Mouse (Mus musculus): ENCODE results near the gene Hist1h2an. TPM values are rescaled to one million over a fixed set of nuclear protein-coding genes. Genes with fewer than 3 reads are reported as not detected.
"Not testable (repeated sequence)": the region's sequence is repeated elsewhere in the genome, so short reads cannot be mapped to it uniquely, and the experiment has no call there.

Hist1h2an gene
- polyA plus RNA-seq, 1 experiment from 2014 or later: not detected

DNA sequence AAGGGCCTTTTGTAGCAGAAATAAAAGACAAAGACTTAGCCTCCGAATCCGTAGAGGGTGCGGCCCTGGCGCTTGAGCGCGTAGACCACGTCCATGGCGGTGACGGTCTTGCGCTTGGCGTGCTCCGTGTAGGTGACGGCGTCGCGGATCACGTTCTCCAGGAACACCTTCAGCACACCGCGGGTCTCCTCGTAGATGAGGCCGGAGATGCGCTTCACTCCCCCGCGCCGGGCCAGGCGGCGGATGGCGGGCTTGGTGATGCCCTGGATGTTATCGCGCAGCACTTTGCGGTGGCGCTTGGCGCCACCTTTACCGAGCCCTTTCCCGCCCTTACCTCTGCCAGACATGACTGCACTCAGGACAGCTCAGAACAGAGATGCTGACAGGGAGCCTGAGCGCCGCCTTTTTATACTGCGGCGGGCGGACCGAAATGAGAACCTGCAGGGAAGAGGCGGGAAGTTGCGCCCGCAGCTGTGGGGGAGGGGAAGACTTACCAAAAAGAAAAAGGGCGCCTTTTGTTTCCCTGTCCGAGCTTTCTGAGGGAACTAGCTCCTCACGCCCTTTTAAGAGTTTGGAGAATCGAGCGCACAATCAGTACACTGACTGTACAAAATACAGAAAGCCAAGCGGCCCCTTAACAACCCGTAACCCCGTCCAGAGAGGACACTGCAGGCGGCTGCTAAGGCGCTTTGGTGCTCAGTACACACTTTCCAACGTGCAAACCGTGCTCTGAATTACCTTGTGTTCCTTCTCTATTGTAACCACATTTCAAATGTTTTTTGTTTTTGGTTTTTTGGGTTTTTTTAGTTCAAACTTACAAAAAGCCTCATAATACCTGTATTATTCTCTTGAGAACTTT lies 36.6 kb downstream of the Hist1h2an start, which contains the start of gene Hist1h4k:
TSS of gene Hist1h4k (minus strand) at position 347 of the 859 bp plus-strand sequence.
- peak; percentile 86 for ATAC-seq (ENCODE audit: low read depth)
- not testable (repeated sequence) for H3K36me3 ChIP-seq, H3K9me3 ChIP-seq, H3K27me3 ChIP-seq
- Histone ChIP-seq H3K9ac (peak within 1 kb of the TSS; percentile 76), H3K4me2 (peak within 1 kb of the TSS; percentile 89), H3K4me3 (peak within 1 kb of the TSS; percentile 57), H3K4me1 (replicated peaks) (peaks cover 41% of the 10 kb centered on the region), H3K27ac (replicated peaks) (peak within 1 kb of the TSS; percentile 90)
- under 1% methylated on average over 48 of the region's 56 CpGs for WGBS

DNA sequence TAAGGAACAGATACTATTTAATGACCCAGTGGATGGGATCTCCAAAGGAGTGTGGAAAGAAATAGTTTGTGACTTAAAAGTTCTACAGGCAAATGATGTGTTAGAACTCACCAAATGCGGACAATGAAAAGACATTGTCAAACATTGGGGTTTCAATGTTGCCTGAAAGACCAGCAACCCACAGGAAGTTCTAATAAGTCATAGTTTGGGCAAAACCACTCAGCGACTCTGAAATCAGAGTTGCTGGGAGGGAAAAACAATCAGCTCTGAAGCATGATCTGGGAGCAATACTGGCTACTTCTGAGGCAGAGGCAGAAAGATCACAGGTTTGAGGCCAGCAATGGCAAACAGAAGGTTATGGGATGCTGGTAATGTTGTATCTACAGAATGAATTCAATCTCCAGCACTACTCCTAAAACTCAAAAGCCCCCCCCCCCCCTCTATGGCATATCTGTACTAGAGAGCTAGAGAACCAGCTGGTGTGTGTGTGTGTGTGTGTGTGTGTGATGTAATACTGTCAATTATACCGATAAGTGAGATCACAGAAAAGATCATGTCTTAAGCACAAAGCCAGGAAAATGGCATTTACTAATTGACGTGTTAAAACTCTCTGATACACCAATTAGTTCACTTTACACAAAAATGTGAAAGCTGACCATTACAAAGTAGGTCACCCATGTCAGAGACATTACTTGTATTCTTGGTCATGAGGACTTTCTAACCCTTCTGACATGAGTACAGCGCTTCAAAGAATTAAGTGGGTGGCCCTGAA lies 37.4 kb downstream of the Hist1h2an start:
- Histone ChIP-seq H3K27ac (replicated peaks) (peak overlapping the region; percentile 90), H3K4me2 (peak overlapping the region; percentile 89), H3K4me3 (peak overlapping the region; percentile 57), H3K4me1 (replicated peaks) (peaks cover 37% of the 10 kb centered on the region), H3K36me3 (no peaks in the 10 kb centered on the region), H3K9ac (peak overlapping the region; percentile 76), H3K27me3 (no peaks in the 10 kb centered on the region), H3K9me3 (no peaks in the 10 kb centered on the region)
- WGBS: 6% methylated on average over 5 of the region's 5 CpGs
- no peak for ATAC-seq (ENCODE audit: low read depth)

DNA sequence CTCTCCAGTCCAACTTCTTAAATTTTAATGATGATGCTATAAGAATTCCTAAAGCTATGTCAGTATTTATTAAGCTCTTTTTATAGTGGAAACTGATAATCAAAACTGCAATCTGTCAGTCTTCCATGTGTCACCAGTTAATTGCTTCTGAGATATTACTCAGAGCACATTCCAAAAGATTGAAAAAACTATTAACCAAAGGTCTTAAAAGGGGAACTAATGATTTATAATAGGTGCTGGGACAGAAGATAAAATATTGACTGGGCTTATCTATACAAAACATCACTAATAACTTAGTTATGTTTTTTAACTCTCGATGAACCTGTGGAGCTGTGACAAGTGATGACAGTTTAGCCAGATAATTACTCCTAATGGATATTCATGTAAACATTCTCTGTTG lies 42.0 kb downstream of the Hist1h2an start:
- Histone ChIP-seq H3K9me3 (no peaks in the 10 kb centered on the region), H3K4me2 (no peak overlapping the region), H3K27ac (replicated peaks) (no peak overlapping the region), H3K9ac (no peak overlapping the region), H3K27me3 (no peaks in the 10 kb centered on the region), H3K36me3 (no peaks in the 10 kb centered on the region), H3K4me3 (no peak overlapping the region), H3K4me1 (replicated peaks) (peaks cover 23% of the 10 kb centered on the region)
- no peak for ATAC-seq (ENCODE audit: low read depth)
- WGBS: 86% methylated on average over 1 of the region's 1 CpGs

Small RNA genes within 50 kb of the gene (microRNA-seq; reads per million reads assigned to microRNA genes)
- not detected for gene Gm19658
- not detected for gene Gm44346
- not detected for gene Gm44454
- not detected for gene Gm44466

Other genes with a start within 250 kb of the Hist1h2an start
- 0.13 and 0.32 TPM in 2 replicates for gene Olfr1366, start 244.4 kb downstream of the Hist1h2an start, polyA plus RNA-seq (2015; fragmentation: Nextera tagmentation; extraction: Ambion mirVana)
- gene Olfr1535, start 227.3 kb downstream of the Hist1h2an start, polyA plus RNA-seq (2015; fragmentation: Nextera tagmentation; extraction: Ambion mirVana): not detected in 2 replicates
- gene Olfr1364, start 205.5 kb downstream of the Hist1h2an start, polyA plus RNA-seq (2015; fragmentation: Nextera tagmentation; extraction: Ambion mirVana): not detected in 2 replicates
- gene Olfr1362, start 173.2 kb downstream of the Hist1h2an start, polyA plus RNA-seq (2015; fragmentation: Nextera tagmentation; extraction: Ambion mirVana): not detected in 2 replicates
- 0.07 TPM in 1 of 2 replicates, not detected in the other for gene Olfr11, start 144.7 kb downstream of the Hist1h2an start, polyA plus RNA-seq (2015; fragmentation: Nextera tagmentation; extraction: Ambion mirVana)
- not detected in 2 replicates for gene Olfr1361, start 123.8 kb downstream of the Hist1h2an start, polyA plus RNA-seq (2015; fragmentation: Nextera tagmentation; extraction: Ambion mirVana)
- gene Olfr1360, start 109.8 kb downstream of the Hist1h2an start, polyA plus RNA-seq (2015; fragmentation: Nextera tagmentation; extraction: Ambion mirVana): not detected in 2 replicates
- gene Olfr1359, start 89.1 kb downstream of the Hist1h2an start, polyA plus RNA-seq (2015; fragmentation: Nextera tagmentation; extraction: Ambion mirVana): not detected in 2 replicates
- 1.4 and 1.5 TPM in 2 replicates for gene Hist1h2bl, start 71.1 kb downstream of the Hist1h2an start, polyA plus RNA-seq (2015; fragmentation: Nextera tagmentation; extraction: Ambion mirVana)
- 5.9 TPM in 1 of 2 replicates, not detected in the other for gene Hist1h2ai, start 70.8 kb downstream of the Hist1h2an start, polyA plus RNA-seq (2015; fragmentation: Nextera tagmentation; extraction: Ambion mirVana)
- 2.7 and 3.3 TPM in 2 replicates for gene Hist1h3h, start 69.6 kb downstream of the Hist1h2an start, polyA plus RNA-seq (2015; fragmentation: Nextera tagmentation; extraction: Ambion mirVana)
- gene Hist1h2bm, start 65.2 kb downstream of the Hist1h2an start, polyA plus RNA-seq (2015; fragmentation: Nextera tagmentation; extraction: Ambion mirVana): 1.2 and 1.4 TPM in 2 replicates
- gene Hist1h4j, start 52.2 kb downstream of the Hist1h2an start, polyA plus RNA-seq (2015; fragmentation: Nextera tagmentation; extraction: Ambion mirVana): 1.0 and 1.7 TPM in 2 replicates
- 0.84 and 3.9 TPM in 2 replicates for gene Hist1h4k, start 36.7 kb downstream of the Hist1h2an start, polyA plus RNA-seq (2015; fragmentation: Nextera tagmentation; extraction: Ambion mirVana)
- gene Hist1h2ak, start 33.4 kb downstream of the Hist1h2an start, polyA plus RNA-seq (2015; fragmentation: Nextera tagmentation; extraction: Ambion mirVana): 6.0 and 7.6 TPM in 2 replicates
- gene Hist1h2bn, start 33.1 kb downstream of the Hist1h2an start, polyA plus RNA-seq (2015; fragmentation: Nextera tagmentation; extraction: Ambion mirVana): 0.73 and 1.1 TPM in 2 replicates
- 3.2 and 5.8 TPM in 2 replicates for gene Hist1h1b, start 6.6 kb downstream of the Hist1h2an start, polyA plus RNA-seq (2015; fragmentation: Nextera tagmentation; extraction: Ambion mirVana)
- gene Hist1h3i, start 3.8 kb downstream of the Hist1h2an start, polyA plus RNA-seq (2015; fragmentation: Nextera tagmentation; extraction: Ambion mirVana): 32.1 and 33.9 TPM in 2 replicates
- 0.52 and 1.4 TPM in 2 replicates for gene Hist1h2bp, start 243 bp upstream of the Hist1h2an start, polyA plus RNA-seq (2015; fragmentation: Nextera tagmentation; extraction: Ambion mirVana)
- gene Hist1h2bq, start 23.0 kb upstream of the Hist1h2an start, polyA plus RNA-seq (2015; fragmentation: Nextera tagmentation; extraction: Ambion mirVana): 4.3 and 4.4 TPM in 2 replicates
- not detected in 2 replicates for gene Hist1h2ao, start 23.2 kb upstream of the Hist1h2an start, polyA plus RNA-seq (2015; fragmentation: Nextera tagmentation; extraction: Ambion mirVana)
- gene Hist1h4m, start 24.5 kb upstream of the Hist1h2an start, polyA plus RNA-seq (2015; fragmentation: Nextera tagmentation; extraction: Ambion mirVana): not detected in 2 replicates
- 7.0 and 7.5 TPM in 2 replicates for gene Hist1h4n, start 45.0 kb upstream of the Hist1h2an start, polyA plus RNA-seq (2015; fragmentation: Nextera tagmentation; extraction: Ambion mirVana)
- gene Hist1h2ap, start 46.3 kb upstream of the Hist1h2an start, polyA plus RNA-seq (2015; fragmentation: Nextera tagmentation; extraction: Ambion mirVana): 641 and 649 TPM in 2 replicates
- gene Hist1h2br, start 46.5 kb upstream of the Hist1h2an start, polyA plus RNA-seq (2015; fragmentation: Nextera tagmentation; extraction: Ambion mirVana): 3.9 and 5.2 TPM in 2 replicates
- 16.0 and 16.3 TPM in 2 replicates for gene Zfp184, start 157.9 kb upstream of the Hist1h2an start, polyA plus RNA-seq (2015; fragmentation: Nextera tagmentation; extraction: Ambion mirVana)
- gene Pom121l2, start 194.0 kb upstream of the Hist1h2an start, polyA plus RNA-seq (2015; fragmentation: Nextera tagmentation; extraction: Ambion mirVana): not detected in 2 replicates
- 0.17 and 0.18 TPM in 2 replicates for gene Prss16, start 222.5 kb upstream of the Hist1h2an start, polyA plus RNA-seq (2015; fragmentation: Nextera tagmentation; extraction: Ambion mirVana)
- gene Hist1h2ah, start 248.3 kb upstream of the Hist1h2an start, polyA plus RNA-seq (2015; fragmentation: Nextera tagmentation; extraction: Ambion mirVana): 1.7 TPM in 1 of 2 replicates, not detected in the other
- gene Hist1h2bk, start 248.7 kb upstream of the Hist1h2an start, polyA plus RNA-seq (2015; fragmentation: Nextera tagmentation; extraction: Ambion mirVana): 2.5 and 3.8 TPM in 2 replicates